Mouse (Mus musculus) C2C12 (cell line): ENCODE measurements around the gene Cebpb.

ENCODE experiments used
- CEBPB ChIP-seq: IDR thresholded peaks from one replicate; pipeline ENCODE4 v1.6.1; 2011; ENCODE audit warnings: low read depth, mild to moderate bottlenecking, control low read depth, moderate library complexity
- CTCF ChIP-seq: IDR thresholded peaks from one replicate; pipeline ENCODE4 v1.5.1; 2011; ENCODE audit not compliant: control insufficient read depth, insufficient read depth, insufficient read length

GRCm38 (mm10) chr2:167695491-167695890, 6.8 kb downstream of the Cebpb start:
- TF ChIP-seq CTCF (no peak), CEBPB (no peak)
